Mouse (Mus musculus) heart, embryonic 14.5 days (tissue): ENCODE results near the gene Dpagt1. TPM values are rescaled to one million over a fixed set of nuclear protein-coding genes. Genes with fewer than 3 reads are reported as not detected.

Experiments
- ATAC-seq: fragments of 200-750 bp; cut with Nextera tagmentation; 2 replicates; pipeline ENCODE4 v1.8.0; 2017; ENCODE audit warnings: low read depth, moderate TSS enrichment; ENCODE audit not compliant: insufficient number of reproducible peaks, insufficient read depth, low FRiP score
- H3K27ac ChIP-seq, 2 experiments: fragments of 200-500 bp in 1 of 2; fragments of 300-500 bp in 1 of 2; sonication (generic) in 1 of 2; replicated peaks in 1 of 2; 2 replicates each; pipeline ENCODE4 v1.5.1; 2012 to 2014; ENCODE audit warnings: low read depth in 2 of 2, low read length in 2 of 2, control low read depth in 1 of 2, mild to moderate bottlenecking in 1 of 2, mixed read lengths in 1 of 2; ENCODE audit not compliant: control insufficient read depth in 1 of 2, insufficient read depth in 1 of 2
- H3K27me3 ChIP-seq: fragments of 300-500 bp; sonication (generic); 2 replicates; pipeline ENCODE4 v1.6.1; 2014; ENCODE audit warnings: mild to moderate bottlenecking, low read length, control low read depth; ENCODE audit not compliant: control insufficient read depth, insufficient read depth
- H3K36me3 ChIP-seq: fragments of 300-500 bp; sonication (generic); 2 replicates; pipeline ENCODE4 v1.6.1; 2014; ENCODE audit warnings: mild to moderate bottlenecking, control low read depth, low read length, mixed read lengths; ENCODE audit not compliant: control insufficient read depth, insufficient read depth
- H3K4me1 ChIP-seq, 2 experiments: fragments of 200-500 bp in 1 of 2; fragments of 300-500 bp in 1 of 2; sonication (generic) in 1 of 2; 2 replicates each; pipeline ENCODE4 v1.6.1; 2012 to 2014; ENCODE audit warnings: low read length in 2 of 2, control low read depth in 1 of 2, mixed read lengths in 1 of 2; ENCODE audit not compliant: control insufficient read depth in 2 of 2, insufficient read depth in 2 of 2
- H3K4me2 ChIP-seq: fragments of 300-500 bp; sonication (generic); 2 replicates; pipeline ENCODE4 v1.6.1; 2014; ENCODE audit warnings: mild to moderate bottlenecking, low read length
- H3K4me3 ChIP-seq, 2 experiments: fragments of 200-500 bp in 1 of 2; fragments of 300-500 bp in 1 of 2; sonication (generic) in 1 of 2; 2 replicates each; pipeline ENCODE4 v1.5.1; 2012 to 2014; ENCODE audit warnings: low read length in 2 of 2, mild to moderate bottlenecking in 2 of 2, control low read depth in 1 of 2, low read depth in 1 of 2, moderate library complexity in 1 of 2; ENCODE audit not compliant: control insufficient read depth in 1 of 2, insufficient read depth in 1 of 2
- H3K9ac ChIP-seq: fragments of 300-500 bp; sonication (generic); 2 replicates; pipeline ENCODE4 v1.6.1; 2014; ENCODE audit warnings: mild to moderate bottlenecking, low read length
- H3K9me3 ChIP-seq: fragments of 300-500 bp; sonication (generic); 2 replicates; pipeline ENCODE4 v1.6.1; 2016; ENCODE audit warnings: low read length, control low read depth; ENCODE audit not compliant: control insufficient read depth
- WGBS: fragments of 180-500 bp; shearing (Covaris S2); extraction: QIAGEN DNeasy Blood & Tissue Kit; methylation state at CpG from one replicate; pipeline ENCODE4 v1.1.7; 2014; 5-methylcytosine and 5-hydroxymethylcytosine counted together
- polyA plus RNA-seq: library from polyadenylated mRNA; unstranded; fragments of >200 nt; fragmentation: Nextera tagmentation; extraction: Ambion mirVana; gene quantifications from 2 replicates; pipeline ENCODE4 v1.2.1, GENCODE M21; 2014

Dpagt1 gene
- 34.7 and 37.8 TPM in 2 replicates for polyA plus RNA-seq

GRCm38 (mm10) chr9:44325768-44326370 is at the start of gene Dpagt1:
Gene Dpagt1 (plus strand): TSS chr9:44326019.
- WGBS = 4% methylated on average over 12 of the region's 12 CpGs
- Histone ChIP-seq H3K4me3 (peak within 1 kb of the TSS; percentile 80), H3K9me3 (no peaks in the 10 kb centered on the region), H3K27me3 (no peaks in the 10 kb centered on the region), H3K4me2 (peak within 1 kb of the TSS; percentile 86), H3K27ac (peak within 1 kb of the TSS; percentile 90 to 96), H3K9ac (peak within 1 kb of the TSS; percentile 94), H3K36me3 (peaks cover 28% of the 10 kb centered on the region), H3K4me1 (peaks cover 7 to 15% of the 10 kb centered on the region in 2 experiments)
- 0 out of 2 replicates have a peak, but pooled peaks have one; percentile 10 for ATAC-seq

- H3K36me3 ChIP-seq = 0 out of 2 replicates have a peak, but pooled peaks cover 5% of the 10 kb centered on the region
- WGBS = 31% methylated on average over 5 of the region's 5 CpGs
- H3K4me1 ChIP-seq = peaks cover 2 to 9% of the 10 kb centered on the region in 2 experiments; a peak in 3 of 4 replicates
- H3K9me3 ChIP-seq = no peaks in the 10 kb centered on the region
- no peak overlapping the region for H3K4me2 ChIP-seq
- H3K4me3 ChIP-seq = no peak overlapping the region
- H3K27me3 ChIP-seq = peaks cover 10% of the 10 kb centered on the region
- no peak overlapping the region for H3K9ac ChIP-seq
- no peak for ATAC-seq
- H3K27ac ChIP-seq = no peak overlapping the region
These were observed 42.6 kb upstream of the Dpagt1 start for GRCm38 (mm10) chr9:44283183-44283582.

- WGBS = 18% methylated on average over 6 of the region's 6 CpGs
- H3K4me1 ChIP-seq = peaks cover 10 to 20% of the 10 kb centered on the region in 2 experiments
- ATAC-seq = no peak
- H3K9ac ChIP-seq = 0 out of 2 replicates have a peak overlapping the region, but pooled peaks have one; percentile 16
- peaks cover 10% of the 10 kb centered on the region for H3K36me3 ChIP-seq
- no peak overlapping the region for H3K27ac ChIP-seq
- H3K27me3 ChIP-seq = peaks cover 17% of the 10 kb centered on the region
- H3K4me3 ChIP-seq = no peak overlapping the region
- no peak overlapping the region; the same call in 1 of the 2 replicates for H3K4me2 ChIP-seq
- no peaks in the 10 kb centered on the region for H3K9me3 ChIP-seq
These were observed 39.5 kb upstream of the Dpagt1 start for GRCm38 (mm10) chr9:44286256-44286850.

GRCm38 (mm10) chr9:44287003-44287400 is 38.8 kb upstream of the Dpagt1 start:
- Histone ChIP-seq H3K4me3 (peak overlapping the region; percentile 53 to 66), H3K9ac (peak overlapping the region; percentile 73), H3K27me3 (peaks cover 17% of the 10 kb centered on the region), H3K36me3 (peaks cover 16% of the 10 kb centered on the region), H3K4me2 (peak overlapping the region; percentile 97), H3K4me1 (peaks cover 10 to 20% of the 10 kb centered on the region in 2 experiments), H3K9me3 (no peaks in the 10 kb centered on the region), H3K27ac (no peak overlapping the region)
- peak; percentile 26; the same call in 1 of the 2 replicates for ATAC-seq
- WGBS = 10% methylated on average over 11 of the region's 11 CpGs

- ATAC-seq = peak; percentile 24; the same call in 1 of the 2 replicates
- H3K27ac ChIP-seq = no peak overlapping the region
These were observed 38.3 kb upstream of the Dpagt1 start for GRCm38 (mm10) chr9:44287401-44288075.

GRCm38 (mm10) chr9:44288076-44288958 is 37.5 kb upstream of the Dpagt1 start, which contains the start of gene Abcg4:
Gene Abcg4 (minus strand): TSS chr9:44288615.
- ATAC-seq = peak; percentile 45; the same call in 1 of the 2 replicates
- H3K27ac ChIP-seq = no peak within 1 kb of the TSS

More at GRCm38 (mm10) chr9:44287401-44288075, 38.3 kb upstream of the Dpagt1 start:
- Histone ChIP-seq H3K36me3 (peaks cover 22% of the 10 kb centered on the region), H3K4me1 (peaks cover 10 to 20% of the 10 kb centered on the region in 2 experiments), H3K9ac (peak overlapping the region; percentile 73), H3K4me3 (peak overlapping the region; percentile 53 to 66), H3K27me3 (peaks cover 17% of the 10 kb centered on the region), H3K4me2 (peak overlapping the region; percentile 97), H3K9me3 (no peaks in the 10 kb centered on the region)
- under 1% methylated on average over 43 of the region's 47 CpGs for WGBS

GRCm38 (mm10) chr9:44288959-44289291 is 36.9 kb upstream of the Dpagt1 start:
- Histone ChIP-seq H3K27me3 (peaks cover 17% of the 10 kb centered on the region), H3K36me3 (peaks cover 35% of the 10 kb centered on the region), H3K9me3 (no peaks in the 10 kb centered on the region), H3K9ac (no peak overlapping the region), H3K4me2 (peak overlapping the region; percentile 97), H3K27ac (no peak overlapping the region), H3K4me1 (peaks cover 10 to 20% of the 10 kb centered on the region in 2 experiments), H3K4me3 (peak overlapping the region in 1 of 2 experiments; percentile 66; a peak in 1 of 4 replicates)
- 8% methylated on average over 11 of the region's 11 CpGs for WGBS
- ATAC-seq = no peak

More at GRCm38 (mm10) chr9:44288076-44288958, 37.5 kb upstream of the Dpagt1 start, which contains the start of gene Abcg4:
- peak within 1 kb of the TSS; percentile 97 for H3K4me2 ChIP-seq
- peak within 1 kb of the TSS; percentile 53 to 66 for H3K4me3 ChIP-seq
- H3K4me1 ChIP-seq = peaks cover 10 to 20% of the 10 kb centered on the region in 2 experiments
- H3K36me3 ChIP-seq = peaks cover 29% of the 10 kb centered on the region
- H3K27me3 ChIP-seq = peaks cover 17% of the 10 kb centered on the region
- peak within 1 kb of the TSS; percentile 73 for H3K9ac ChIP-seq
- WGBS = 1% methylated on average over 38 of the region's 38 CpGs
- no peaks in the 10 kb centered on the region for H3K9me3 ChIP-seq
